Mouse (Mus musculus) adipocyte (in vitro differentiated cells): Measurements from ENCODE around the gene Plin1.
A peak's percentile ranks its signal among the peaks of the same experiment; 100 is the strongest.

Experiments
- DNase-seq: peaks from one replicate; pipeline ENCODE4 v3.0.0-alpha.2; 2016; ENCODE audit warnings: low spot score

Gene Plin1

DNA sequence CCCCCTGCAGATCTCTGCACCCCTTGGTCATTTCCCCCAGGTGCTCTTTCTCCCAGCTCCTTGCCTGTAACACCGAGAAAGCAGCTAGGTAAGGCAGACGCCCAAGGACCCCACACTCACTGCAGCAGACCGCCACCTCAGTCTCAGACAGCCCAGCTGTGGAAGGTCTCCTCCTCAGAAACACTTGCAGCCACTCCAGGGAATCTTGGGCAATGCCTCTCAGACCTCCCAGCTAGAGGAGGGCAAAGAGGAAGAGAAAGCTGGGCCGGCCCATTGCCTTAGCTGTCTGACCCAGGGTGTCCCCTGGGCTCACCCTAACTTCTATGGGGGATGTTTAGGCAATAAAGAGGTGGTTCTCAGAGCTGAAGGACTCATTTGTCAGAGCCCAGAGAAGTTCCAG, at the start of gene Plin1:
Gene Plin1, minus strand, starts transcription at position 282 of the 400 bp plus-strand sequence.
- DNase-seq = peak; percentile 88

- no peak for DNase-seq
Observed at GRCm38 (mm10) chr7:79782516-79782855, 49.8 kb upstream of the Plin1 start.

GRCm38 (mm10) chr7:79781826-79782515, 49.3 kb upstream of the Plin1 start:
- DNase-seq = peak; percentile 68

DNA sequence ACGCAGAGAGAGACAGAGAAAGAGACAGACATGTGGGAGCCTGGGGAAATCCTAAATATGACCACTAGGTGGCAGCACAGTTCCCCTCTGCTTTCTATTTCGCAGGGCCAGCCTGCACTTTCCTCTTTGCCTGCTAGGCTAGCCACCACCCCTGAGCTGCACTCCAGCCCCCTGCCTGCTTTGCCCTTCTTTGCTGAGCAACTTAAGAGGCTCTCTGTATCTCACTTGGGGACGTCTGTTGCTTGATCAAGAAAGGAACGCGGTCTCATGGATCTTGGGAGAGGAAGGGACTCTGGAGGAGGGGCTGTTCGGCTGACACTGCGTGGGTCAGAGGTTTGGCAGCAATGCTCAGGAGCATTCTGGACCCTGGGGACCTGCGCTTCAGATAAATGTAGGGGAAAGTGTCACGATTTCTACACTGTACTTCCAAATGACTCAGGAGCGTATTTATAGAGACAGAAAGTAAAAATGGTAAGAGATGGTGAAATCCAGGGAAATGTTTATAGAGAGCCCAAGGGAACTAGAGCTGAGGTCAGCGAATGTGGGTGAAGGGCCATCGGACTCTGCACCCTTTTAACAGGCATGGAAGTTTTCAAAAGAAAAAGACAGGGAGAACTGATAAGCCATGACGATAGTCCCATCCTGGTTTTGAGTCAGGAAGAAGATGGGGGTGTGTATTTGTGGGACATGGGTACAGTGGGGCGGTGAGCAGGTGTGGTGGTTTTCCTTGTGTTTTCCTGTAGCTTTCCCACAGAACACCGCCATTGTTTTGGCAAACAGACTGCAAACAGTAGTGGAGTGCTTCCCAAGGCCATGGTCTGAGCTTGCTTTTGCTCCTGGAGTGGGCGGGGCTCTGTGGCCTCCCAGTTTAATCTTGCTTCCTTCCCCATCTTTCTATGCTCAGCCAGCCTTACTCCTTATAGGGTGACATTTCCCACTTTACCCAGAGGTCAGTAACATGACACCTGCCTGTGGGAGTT, 48.2 kb upstream of the Plin1 start:
- DNase-seq = peak; percentile 95

GRCm38 (mm10) chr7:79771561-79772512, 39.1 kb upstream of the Plin1 start:
- DNase-seq = peak; percentile 19

DNA sequence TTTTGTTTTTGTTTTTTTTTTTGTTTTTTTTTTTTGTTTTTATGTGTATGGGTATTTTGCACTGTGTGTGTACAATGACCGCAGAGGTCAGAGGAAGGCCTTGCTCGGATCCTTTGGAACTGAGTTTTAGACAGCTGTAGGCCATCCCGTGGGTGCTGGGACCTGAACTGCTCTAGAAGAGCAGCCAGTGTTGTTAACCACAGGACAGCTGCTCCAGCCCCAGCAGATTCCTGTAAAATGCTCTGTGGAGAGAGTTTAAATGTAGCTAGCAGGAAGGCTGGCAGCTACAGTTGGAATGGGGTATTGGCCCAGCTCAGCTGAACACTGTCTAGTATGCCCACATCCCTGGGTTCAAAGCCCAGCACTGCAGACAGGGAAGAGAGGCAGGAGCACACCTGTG, 37.0 kb upstream of the Plin1 start:
- DNase-seq = no peak

DNA sequence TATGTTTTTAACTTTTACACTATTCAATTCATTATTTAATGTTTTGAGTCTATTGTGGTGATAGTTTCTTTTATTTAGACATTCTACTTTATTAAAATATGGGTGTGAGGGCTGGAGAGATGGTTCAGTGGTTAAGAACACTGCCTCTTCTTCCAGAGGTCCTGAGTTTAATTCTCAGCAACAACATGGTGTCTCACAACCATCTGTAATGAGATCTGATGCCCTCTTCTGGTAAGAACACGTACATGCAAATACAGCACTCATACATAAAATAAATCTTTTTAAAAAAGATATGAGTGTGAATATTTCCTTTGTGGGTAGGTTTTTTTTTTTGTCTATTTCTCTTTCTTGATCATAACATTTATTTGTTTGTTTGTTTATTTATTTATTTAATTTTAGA, 33.3 kb upstream of the Plin1 start:
- DNase-seq = no peak

DNA sequence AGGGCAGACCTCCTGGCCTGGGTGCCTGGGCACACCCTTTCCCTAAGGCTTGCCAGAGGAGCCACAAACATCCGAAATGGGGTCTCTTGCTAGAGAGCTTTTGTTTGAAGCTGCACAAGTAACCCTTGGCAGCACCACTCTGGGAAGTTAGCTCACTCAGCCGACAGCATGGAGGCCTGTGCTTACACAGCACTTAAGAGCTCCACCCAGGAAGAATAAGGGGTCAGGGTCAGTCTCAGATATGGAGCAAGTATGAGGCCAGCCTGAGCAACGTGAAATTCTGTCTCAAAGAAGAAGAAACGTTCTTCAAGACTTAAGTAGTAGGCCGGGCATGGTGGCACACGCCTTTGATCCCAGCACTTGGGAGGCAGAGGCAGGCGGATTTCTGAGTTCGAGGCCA, 29.4 kb upstream of the Plin1 start:
- DNase-seq = no peak

DNA sequence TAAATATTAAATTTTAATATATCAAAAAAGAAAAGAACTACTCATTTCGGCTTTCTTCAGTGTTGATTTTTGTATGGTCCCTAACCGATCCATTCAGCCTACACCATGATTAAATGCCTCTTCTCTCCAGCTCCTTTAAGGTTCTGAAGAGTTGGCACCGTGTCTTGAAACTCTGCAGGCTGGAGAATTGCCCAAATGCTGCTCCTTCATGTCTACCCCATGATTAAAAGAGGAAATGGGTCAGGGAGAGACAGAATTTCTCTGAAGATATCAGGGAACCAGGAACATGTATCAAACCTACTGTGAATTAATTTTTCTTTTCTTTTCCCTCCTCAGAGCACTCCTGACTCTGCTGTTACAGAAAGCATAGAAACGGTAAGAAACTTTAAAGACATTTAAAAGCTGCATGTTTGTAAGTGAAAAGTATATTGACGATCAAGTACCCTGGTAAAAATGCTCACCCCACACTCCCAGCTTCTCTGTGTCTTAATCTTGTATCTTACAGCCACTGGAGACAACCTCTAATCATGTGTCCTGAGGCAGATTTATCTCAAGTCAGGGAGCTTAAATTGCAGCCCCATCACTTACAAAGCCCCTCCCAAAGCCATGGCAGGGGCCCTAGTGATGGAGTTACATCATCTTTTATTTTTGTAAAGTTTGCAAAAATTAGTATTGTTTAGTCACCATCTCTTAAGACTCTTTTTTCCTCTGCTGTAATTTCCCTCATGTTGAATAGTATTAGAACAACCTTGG, 28.6 kb upstream of the Plin1 start:
- DNase-seq = peak; percentile 33

DNA sequence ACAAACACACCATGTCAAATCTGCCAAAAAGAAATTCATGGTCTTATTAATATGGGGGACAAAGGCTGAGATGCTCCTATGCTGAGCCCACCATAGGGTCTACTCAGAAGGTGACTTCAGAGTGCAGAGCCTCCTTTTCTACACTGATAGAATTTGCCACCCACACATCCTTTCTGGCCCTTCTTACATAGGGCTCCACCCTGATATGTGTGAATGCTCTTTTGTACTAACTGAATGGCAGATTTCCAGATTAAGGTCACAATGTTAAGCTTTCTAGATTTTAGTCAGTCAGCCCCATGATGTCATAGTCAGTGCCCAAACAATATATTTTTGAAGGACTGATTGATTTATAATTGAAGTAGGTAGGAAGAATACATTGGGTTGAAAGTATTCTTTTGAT, 27.1 kb upstream of the Plin1 start:
- no peak for DNase-seq

GRCm38 (mm10) chr7:79758176-79758575, 25.5 kb upstream of the Plin1 start:
- DNase-seq = peak; percentile 86

DNA sequence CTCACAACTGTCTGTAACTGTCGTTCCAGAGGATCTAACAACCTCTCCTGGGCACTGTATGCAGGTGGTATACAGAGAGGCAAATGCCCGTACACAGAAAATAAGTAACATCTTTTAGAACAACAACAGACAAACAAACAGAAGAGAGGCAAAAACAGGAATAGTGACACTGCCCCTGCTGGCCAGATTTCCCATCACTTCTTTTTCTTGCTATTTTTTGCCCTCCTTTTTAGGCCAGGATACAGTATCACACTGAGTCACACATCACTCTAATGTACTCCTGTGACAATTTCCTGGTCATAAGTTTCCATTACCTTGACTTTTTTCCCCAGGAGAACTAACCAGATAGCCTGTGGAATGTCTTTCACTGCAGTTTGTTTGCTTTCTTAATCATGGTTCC, 23.6 kb upstream of the Plin1 start:
- DNase-seq = no peak

GRCm38 (mm10) chr7:79749511-79749910, 16.8 kb upstream of the Plin1 start:
- DNase-seq = no peak

DNA sequence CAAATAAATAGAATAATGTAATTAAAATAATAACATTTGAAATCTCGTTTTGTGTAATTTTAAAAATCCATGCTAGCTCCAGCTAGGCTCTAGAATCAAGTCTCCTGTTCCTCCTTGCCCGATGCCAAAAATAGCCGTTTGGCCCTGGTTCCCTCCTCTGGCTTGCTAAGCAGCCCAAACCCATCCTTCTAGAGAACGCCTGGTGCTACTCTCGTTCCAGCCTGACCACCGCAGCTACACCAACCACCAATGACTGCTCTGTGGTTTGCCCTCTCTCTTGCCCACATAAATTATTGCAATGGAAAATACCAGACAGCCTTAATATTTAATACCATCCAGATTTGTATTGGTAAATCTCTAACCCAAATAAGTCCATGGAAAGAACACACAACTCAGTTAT, 15.0 kb upstream of the Plin1 start:
- no peak for DNase-seq

DNA sequence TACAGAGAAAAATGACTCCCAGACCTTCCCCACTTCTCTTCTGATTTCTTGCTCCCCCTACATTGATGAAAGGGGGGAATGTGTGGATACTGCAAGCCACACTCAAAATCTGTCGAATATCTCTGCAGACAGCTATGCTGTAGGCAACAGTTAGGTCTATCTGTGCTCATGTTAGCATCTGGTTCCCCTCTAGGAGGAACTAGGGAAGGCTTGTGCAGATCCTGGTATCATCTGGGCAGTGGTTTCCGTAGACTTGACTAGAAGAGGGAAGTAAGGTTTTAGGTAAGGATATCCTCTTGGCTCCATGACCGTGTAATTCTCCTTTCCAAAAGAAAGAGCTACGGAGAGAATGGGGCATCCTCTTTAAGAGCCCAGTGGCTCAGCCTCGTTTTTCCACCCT, 11.9 kb upstream of the Plin1 start:
- DNase-seq = no peak

DNA sequence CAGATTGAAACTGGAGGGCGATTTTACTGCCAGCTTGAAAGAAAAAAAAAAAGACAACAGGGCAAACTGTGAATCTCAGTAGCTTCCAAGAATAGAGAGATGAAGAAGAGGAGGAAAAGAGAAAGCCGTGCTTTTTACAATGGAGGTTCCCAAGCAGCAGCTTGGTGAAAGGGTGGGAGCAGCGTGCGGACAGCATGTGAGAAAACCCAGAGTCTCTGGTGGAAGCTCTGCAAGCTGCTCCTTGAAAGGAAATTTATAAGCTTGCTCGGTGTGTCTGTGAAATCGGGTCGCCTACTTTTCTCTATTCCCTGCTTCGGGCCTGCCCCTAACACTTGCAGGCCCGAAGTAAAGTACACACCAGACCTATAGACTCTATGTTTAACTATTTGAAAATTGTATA, 11.3 kb upstream of the Plin1 start:
- DNase-seq = no peak

DNA sequence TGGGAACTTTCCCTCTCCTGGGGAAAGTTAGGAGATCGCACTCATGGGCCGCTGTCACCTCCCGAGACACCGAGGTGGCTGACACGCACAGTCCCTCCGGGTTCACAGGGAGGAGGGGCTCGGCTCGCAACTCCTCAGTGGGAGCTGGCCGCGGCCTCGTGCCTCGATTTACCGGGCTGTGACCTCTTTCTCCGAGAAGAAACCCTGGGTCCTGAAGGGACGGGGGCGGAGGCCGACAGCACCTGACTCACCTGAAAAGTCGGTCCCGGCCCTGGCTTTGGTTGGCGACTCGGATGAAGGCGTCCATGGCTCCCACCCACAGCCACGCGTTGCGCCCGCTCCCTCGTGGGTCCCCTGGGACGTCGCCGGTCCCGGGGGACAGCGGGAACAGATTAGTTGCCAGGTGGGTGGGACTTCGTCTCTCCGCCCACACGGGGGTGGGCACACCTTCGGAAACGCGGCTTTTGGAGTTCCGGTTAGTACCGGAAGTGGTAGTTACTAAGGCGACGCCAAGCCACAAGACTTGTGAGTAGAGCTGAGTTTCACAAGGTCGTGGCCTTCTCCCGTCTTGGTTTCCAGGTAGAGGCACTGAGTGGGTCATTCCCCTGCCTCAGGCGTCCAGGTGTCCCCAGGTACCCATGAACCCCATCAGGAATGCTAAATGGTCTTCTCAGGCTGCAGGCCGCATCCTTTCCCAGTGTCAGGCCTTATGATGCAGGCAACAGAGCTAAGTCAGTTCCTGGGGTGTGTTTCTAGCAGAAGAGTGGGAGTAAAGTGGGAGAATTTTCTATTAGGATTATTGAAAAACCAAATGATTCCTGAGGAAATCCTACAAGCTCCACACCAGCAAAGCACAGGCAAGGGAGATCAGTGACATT, 10.2 kb upstream of the Plin1 start, which contains the start of the genes Pex11a and Wdr93:
Gene Pex11a, minus strand, starts transcription at position 473 of the 878 bp plus-strand sequence.
Gene Wdr93, plus strand, starts transcription at position 505 of the 878 bp plus-strand sequence.
- DNase-seq = peak; percentile 86

GRCm38 (mm10) chr7:79742277-79742658, 9.6 kb upstream of the Plin1 start:
- DNase-seq = no peak

GRCm38 (mm10) chr7:79740279-79740678, 7.6 kb upstream of the Plin1 start:
- DNase-seq = peak; percentile 70

DNA sequence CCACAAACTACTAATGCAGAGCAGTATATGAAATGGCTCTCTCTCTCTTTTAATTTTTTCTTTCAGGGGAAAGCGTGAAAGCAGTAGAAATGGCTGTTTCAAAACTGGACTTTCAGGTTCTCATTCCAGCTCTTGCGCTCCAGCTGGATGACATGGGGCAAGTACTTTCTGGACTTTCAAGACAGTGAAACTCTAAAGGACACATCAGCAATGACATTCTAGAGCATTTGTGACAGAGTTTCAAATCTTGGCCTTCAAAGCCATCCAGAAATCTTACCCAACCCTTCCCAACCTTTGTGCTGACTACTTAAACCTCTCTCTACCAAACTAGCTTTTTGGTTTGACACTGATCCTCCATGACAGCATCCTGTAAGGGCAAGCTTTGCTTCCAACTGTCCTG, 6.2 kb upstream of the Plin1 start:
- peak; percentile 38 for DNase-seq
